Mouse (Mus musculus) heart, postnatal 36 days (tissue): ENCODE data around the gene Col6a2. TPM values are rescaled to one million over a fixed set of nuclear protein-coding genes. Genes with fewer than 3 reads are reported as not detected.

Experiments
- DNase-seq, 2 experiments: peaks; one replicate each; pipeline ENCODE4 v3.0.0; 2021 to 2022
- intact Hi-C: fragments of 180-260 bp; cut with DNase I; formaldehyde crosslinking; loops from one replicate; pipeline ENCODE4 v1.15.1; 2025
- total RNA-seq, 2 experiments: library from RNA; stranded (reverse); gene quantifications; 2 replicates each; pipeline ENCODE4 v1.2.3; 2021

Col6a2 gene
- total RNA-seq, 2 experiments from 2014 or later, result 78.2 to 87.8 TPM

DNA sequence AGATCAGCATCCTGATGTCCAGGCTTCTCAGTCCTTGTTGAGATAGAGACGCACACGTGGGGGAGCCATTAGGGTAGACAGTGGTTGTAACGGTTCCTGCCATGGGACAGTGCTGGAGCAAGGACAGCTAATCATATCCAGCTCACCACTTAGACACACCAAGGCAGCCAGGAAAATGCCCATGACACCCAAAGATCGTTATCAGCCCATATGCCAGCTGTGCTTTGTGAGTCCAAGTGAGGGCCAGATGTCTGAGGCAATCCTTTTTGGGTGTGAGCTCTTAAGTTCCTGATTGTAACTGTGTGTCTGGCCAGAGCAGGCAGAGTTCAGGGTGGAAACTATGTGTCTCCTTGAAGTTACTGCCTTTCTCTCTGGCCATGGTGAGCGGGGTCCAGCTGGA lies 69.4 kb downstream of the Col6a2 start:
- intact Hi-C loops, result no loop called here

GRCm38 (mm10) chr10:76551556-76551955 lies 71.9 kb downstream of the Col6a2 start:
- intact Hi-C loops, result loop anchor here (2.0 kb wide), 1 partner anchor 183 kb away; no protein-coding TSS in a partner anchor
- no peak for DNase-seq

More for the DNA sequence above, 69.4 kb downstream of the Col6a2 start:
- no peak for DNase-seq

- DNase-seq, result peak in 1 of 2 experiments; percentile 5
- intact Hi-C loops, result loop anchor here (2.0 kb wide), 1 partner anchor 184 kb away; no protein-coding TSS in a partner anchor
Observed at GRCm38 (mm10) chr10:76550458-76550857, 73.0 kb downstream of the Col6a2 start.

- intact Hi-C loops, result no loop called here
- DNase-seq, result no peak
Observed at GRCm38 (mm10) chr10:76548218-76548617, 75.2 kb downstream of the Col6a2 start.

DNA sequence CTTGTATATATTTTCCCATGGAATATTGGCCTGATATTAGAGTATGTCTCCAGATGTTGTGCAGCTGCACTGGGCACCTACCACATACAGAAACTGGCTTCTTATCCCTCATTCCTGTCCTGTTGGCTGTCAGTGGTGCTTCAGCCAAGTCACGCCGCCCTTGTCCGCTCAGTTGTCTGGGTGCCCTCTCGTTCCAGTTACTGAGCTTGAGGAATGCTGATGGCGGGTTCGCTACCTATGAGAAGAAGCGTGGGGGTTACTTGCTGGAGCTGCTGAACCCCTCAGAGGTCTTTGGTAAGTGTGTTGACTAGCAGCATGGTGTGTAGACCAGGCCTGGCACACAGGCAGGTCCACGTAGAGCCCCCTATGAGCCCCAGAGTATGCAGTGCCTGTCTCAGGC lies 76.9 kb downstream of the Col6a2 start:
- no peak for DNase-seq
- intact Hi-C loops, result no loop called here

Other genes with a start within 250 kb of the Col6a2 start
- not detected for gene AC141477.1, start 183.2 kb downstream of the Col6a2 start, total RNA-seq
- gene Pcnt, start 180.8 kb downstream of the Col6a2 start, total RNA-seq, result 10 to 100 TPM; 44.8 to 57.6 TPM
- under 1 TPM; 0.16 to 0.25 TPM for gene 2610028H24Rik, start 174.5 kb downstream of the Col6a2 start, total RNA-seq
- gene Mcm3ap, start 154.7 kb downstream of the Col6a2 start, total RNA-seq, result 10 to 100 TPM; 22.9 to 23.6 TPM
- gene Ybey, start 154.5 kb downstream of the Col6a2 start, total RNA-seq, result 1 to 10 TPM; 2.9 to 4.0 TPM
- 1 to 10 TPM; 8.0 to 8.2 TPM for gene Lss, start 92.0 kb downstream of the Col6a2 start, total RNA-seq
- gene Spatc1l, start 61.4 kb downstream of the Col6a2 start, total RNA-seq, result not detected
- not detected for gene Ftcd, start 48.0 kb downstream of the Col6a2 start, total RNA-seq
- gene Col6a1, start 102.5 kb upstream of the Col6a2 start, total RNA-seq, result 10 to 100 TPM; 69.8 to 78.5 TPM